Mouse (Mus musculus) heart, postnatal 4 days (tissue): ENCODE results near the gene Mlkl. TPM values are rescaled to one million over a fixed set of nuclear protein-coding genes. Genes with fewer than 3 reads are reported as not detected.
"Not testable (repeated sequence)": the region's sequence is repeated elsewhere in the genome, so short reads cannot be mapped to it uniquely, and the experiment has no call there.

Experiments
- DNase-seq: peaks from one replicate; pipeline ENCODE4 v3.0.0; 2021
- total RNA-seq, 2 experiments: library from RNA; stranded (reverse); gene quantifications; 2 replicates each; pipeline ENCODE4 v1.2.3; 2021

The Mlkl gene
- total RNA-seq, 2 experiments from 2014 or later, result 4.3 to 4.7 TPM

DNA sequence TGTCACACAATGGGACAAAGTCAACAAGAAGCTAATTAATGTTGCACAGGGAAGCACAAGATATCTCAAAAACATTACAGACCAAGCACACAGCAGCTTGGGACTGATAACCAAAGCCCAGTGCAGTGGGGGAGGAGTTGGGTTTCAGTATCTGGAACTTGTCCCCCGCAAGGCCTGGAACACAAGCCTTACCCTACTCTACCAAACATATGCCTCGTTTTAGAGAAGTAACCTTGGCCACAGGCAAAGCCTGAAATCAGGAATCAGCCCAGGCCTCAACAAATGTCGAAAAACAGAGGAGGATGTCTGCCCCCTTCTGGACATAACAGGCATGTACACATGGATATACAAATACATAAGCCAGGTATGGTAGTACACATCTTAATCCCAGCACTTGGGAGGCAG lies 25.2 kb downstream of the Mlkl start:
- no peak for DNase-seq

DNA sequence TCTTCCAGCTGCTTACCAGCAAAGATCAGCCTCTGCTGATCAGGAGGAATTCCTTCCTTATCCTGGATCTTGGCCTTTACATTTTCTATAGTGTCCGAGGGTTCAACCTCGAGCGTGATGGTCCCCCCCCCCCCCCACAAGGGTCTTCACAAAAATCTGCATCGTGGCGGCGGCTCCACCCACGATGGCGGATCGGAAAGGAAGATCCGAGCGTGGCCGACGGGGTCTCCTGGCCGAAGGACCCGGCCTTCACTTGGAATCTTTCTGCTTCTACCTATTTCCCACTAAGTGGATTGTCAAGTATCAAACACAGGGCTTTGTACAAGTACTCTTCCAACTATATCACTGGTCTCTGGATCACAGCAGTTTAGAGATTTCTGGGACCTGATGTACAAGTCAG lies 28.0 kb downstream of the Mlkl start:
- not testable (repeated sequence) for DNase-seq

DNA sequence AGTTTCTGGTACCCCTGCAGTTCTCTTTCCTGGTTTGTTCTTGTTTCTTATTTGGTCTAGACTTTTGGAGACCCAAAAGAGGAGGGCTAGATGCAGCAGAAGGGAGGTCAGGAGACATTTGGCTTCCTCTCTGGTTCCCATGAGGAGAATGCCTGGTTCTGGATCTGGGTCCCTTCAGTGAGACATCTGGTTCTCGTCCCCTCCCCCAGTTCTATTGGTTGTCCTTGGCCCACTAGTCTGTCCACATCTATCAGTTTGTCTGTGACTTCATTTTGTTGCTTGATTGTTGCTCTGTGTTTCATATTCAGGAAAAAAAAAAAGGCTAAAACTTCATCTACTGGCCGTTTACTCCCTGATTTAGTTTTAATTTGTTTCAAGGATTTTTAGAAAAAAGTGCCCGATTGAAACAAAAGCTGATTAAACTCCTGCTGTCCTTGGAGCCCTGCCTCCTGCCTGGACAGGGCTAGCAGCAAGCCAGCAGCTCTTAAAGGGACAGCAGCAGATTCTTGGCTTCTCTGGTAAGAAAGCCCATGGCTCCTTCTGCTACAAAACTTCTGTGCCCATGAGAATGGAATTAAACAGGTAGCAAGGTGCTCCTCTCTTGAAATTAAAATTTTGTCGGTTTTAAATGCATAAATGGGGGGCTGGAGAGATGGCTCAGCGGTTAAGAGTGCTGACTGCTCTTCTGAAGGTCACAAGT lies 32.8 kb downstream of the Mlkl start:
- peak; percentile 24 for DNase-seq

DNA sequence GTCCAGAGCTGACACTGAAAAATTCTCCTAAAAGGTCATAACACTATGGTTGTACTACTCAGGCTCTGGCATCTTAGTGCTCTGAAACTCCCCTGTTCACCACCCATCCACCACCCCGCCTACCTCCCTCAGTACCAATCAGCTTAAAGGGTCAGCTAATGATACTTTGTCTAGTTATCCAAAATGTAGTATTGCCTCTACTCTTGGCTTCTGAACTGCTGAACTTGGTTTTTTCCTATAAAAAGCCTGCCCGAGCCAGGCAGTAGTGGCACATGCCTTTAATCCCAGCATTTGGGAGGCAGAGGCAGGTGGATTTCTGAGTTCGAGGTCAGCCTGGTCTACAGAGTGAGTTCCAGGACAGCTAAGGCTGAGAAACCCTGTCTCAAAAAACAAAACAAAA lies 33.6 kb downstream of the Mlkl start:
- DNase-seq, result no peak

DNA sequence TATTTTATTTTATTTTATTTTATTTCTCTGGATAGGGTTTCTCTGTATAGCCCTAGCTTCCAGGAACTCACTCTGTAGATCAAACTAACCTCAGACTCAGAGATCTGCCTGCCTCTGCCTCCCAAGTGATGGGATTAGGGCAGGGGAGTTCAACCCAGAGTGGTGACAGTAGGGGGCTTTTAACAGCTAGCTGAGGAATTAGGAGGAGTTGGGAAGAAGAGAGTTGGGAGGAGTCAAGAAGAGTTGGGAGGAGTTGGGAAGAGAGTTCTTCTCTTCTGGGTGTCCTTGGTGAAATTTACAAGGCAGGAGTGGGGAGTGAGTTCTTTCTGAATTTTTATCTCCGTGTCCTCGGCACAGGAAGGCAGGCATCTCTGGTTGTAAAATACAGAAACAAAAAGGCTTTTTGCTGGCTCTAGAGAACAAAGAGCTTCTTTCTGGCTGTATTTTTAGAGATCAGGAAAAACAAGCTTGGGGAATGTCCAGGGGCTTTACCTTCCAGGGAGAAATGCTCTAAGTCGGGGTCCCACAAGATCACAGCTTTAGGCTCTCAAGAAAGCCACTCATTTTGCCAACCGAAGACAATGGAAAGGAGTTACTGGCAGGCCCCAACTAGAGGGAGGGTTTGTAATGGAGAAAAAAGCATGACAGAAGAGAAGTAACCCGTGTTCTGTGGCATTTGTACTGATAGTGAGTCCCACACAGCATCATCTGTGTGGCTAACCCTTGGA lies 34.7 kb downstream of the Mlkl start:
- not testable (repeated sequence) for DNase-seq

DNA sequence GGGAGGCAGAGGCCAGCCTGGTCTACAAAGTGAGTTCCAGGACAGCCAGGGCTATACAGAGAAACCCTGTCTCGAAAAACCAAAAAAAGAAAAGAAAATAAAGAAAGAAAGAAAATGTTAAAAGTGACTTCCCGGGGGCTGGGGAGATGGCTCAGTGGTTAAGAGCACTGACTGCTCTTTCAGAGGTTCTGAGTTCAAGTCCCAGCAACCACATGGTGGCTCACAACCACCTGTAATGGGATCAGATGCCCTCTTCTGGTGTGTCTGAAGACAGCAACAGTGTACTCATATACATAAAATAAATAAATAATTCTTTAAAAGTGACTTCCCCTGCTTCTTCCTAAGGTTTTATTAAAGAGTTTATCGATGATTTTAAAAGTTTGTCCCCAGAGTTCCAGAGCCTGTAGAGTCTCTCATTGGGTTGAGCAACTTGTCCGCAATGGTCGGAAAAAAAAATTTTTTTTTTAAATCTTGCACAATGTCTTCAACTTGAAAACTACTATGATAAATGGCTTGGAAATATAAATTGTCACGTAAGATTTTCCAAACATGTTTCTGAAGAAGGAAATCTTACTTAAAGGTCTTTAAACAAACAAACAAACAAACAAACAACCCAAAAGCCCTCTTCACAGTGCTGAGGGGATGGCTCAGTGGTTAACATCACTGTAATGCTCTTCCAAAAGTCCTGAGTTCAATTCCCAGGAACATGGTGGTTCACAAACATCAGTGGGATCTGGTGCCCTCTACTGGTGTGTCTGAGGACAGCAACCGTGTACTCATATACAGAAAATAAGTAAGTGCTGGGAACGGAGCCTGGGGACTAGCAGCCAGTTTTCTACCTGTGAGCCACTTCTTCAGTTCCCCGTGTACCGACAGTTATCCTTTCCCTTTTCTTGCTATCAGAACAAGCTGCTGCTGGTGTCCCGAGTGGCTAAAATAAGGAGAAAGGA lies 37.1 kb downstream of the Mlkl start:
- DNase-seq, result no peak

DNA sequence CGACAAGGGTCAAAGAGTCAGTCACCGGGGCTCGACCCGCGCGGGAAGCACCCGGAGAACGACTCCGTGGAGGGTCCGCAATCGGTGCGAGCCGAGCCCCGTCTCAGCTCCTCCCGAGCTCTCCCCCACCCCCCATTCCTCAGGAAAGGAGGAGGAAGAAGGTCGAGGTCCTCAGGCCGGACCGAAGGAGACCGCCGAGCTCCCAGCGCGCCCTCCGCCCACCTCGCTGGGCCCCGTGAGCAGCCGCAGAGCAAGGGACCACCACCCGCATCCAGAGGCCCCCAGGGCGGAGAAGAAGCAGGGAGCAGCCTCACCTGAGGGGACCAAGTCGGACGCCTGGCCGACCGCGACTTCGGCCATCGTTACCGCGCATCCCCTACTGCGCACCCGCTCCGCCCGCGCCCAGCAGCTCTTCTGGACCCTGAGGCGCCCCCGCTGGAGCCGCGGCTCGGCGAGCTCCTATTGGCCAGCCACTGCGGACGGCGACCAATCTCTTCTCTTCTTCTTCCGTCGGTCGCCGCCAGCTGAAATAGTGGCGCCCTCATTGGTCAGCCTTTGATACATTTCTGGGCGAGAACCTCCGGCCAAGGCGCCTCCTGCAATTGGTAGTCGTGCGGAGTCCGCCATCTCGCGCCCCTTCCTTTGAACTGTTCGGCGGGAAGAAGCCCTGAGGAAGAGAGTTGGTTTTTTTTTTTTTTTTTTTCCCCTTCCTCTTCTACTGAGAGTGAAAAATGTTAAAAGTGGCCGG lies 38.0 kb downstream of the Mlkl start, which contains the start of gene Rfwd3:
Gene Rfwd3, minus strand, starts transcription at position 402 of the 748 bp plus-strand sequence.
- DNase-seq, result peak; percentile 96

DNA sequence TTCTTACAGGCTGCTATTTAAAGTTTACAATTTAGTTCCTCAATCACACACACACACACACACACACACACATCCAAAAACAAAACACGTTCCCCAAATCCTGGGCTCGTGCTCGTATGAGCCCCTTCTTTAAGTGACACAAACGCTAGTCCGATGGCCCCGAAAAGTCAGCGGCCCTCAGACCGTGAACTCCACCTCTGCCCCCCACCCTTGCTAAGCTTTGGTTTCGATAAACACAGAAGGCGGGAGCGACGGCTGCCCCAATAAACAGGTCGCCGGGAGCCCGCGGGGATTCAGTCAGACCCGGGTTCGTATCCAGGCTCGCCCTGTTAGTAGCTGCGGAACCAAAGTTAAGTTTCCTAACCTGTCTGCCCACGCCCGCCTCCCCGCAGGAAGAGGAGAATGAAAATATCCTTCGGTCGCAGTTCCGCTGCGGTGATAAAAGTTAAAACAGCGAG lies 38.6 kb downstream of the Mlkl start:
- peak; percentile 65 for DNase-seq

DNA sequence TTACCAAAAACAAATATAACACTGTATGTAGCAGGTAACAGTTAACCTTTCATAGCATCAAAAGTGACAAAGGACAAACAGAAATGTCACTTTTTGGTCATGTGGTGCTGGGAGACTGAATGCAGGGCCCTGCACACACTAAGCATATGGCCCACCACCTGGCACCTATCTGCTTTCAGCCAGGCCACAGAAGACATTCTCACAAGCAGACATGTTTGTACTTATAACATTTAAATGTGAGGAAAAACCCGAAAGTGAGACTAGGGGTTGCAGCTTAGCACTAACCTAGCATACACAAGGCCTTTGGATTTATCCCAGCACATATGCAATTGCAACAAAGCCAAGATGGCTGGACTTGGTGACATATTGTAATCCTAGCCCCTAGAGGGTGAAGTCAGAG lies 40.0 kb downstream of the Mlkl start:
- no peak for DNase-seq

DNA sequence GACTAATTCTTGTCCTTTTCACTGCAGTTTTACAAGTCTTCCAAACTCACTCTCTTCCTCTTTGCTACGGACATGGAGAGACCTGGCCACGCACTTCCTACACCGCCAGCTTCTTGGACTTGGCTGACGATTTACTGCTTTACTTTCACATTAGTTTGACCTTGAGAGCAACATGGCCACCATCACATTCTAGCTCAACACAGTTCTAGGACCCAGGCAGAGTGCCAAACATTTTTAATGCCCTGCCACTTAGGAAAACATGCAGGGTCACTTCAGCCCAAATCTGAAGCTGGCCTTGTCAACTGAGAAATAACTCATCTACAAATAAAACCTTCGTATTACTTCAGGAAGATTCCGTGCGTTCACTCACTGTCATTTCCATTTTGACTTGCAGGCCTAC lies 46.2 kb downstream of the Mlkl start:
- DNase-seq, result peak; percentile 64

DNA sequence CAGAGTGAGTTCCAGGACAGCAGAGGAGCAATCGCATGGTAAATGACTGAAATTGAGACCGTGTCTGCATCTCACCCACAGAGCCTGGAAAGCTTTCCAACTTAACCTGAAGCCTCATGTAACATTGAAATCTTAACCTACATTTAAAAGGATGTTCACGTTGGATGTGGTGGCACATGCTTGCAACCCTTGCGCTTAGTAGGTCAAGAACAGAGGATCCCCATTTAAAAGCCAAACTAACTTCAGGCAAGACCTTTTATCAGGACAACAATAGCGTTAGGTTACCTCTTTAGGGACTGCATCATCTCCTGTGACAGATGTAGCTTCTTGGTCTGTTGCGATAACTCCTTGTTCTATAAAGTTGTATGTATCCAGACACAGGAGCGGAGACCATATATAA lies 47.4 kb downstream of the Mlkl start:
- DNase-seq, result no peak

DNA sequence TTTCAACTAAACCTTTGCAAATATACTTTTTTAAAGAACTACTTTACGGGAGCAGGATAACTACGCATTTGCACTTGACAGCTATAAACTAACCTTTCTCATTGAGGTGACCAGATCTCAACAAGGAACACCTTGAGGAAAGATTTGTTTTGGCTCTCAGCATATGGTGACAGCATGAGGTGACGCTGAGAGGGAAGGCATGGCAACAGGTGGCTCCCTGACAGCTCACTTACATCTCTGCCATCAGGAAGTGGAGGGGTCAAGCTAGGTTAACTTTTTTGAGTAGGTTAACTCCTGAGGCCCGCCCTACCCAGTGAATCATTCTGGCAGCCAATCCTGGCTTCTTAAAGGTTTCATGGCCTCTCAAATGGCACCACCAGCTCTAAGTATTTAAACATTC lies 52.4 kb downstream of the Mlkl start:
- no peak for DNase-seq

DNA sequence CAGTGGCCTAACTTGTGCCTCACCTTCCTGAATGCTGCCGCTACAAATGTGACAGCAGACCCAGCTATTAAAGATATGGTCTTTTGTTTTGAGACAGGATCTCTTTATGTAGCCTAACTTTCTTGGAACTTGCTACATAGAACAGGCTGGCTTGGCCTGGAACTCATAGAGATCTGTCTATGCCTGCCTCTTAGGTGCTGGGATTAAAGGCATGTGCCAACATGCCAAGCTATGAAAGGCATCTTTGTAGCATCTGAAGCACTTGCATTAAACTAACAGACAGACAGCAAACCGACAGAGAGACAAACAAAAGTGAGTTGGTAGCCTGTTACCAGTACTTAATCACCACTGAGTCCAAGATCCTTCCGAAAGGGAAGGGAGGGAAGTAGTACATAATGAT lies 55.9 kb downstream of the Mlkl start:
- DNase-seq, result no peak

DNA sequence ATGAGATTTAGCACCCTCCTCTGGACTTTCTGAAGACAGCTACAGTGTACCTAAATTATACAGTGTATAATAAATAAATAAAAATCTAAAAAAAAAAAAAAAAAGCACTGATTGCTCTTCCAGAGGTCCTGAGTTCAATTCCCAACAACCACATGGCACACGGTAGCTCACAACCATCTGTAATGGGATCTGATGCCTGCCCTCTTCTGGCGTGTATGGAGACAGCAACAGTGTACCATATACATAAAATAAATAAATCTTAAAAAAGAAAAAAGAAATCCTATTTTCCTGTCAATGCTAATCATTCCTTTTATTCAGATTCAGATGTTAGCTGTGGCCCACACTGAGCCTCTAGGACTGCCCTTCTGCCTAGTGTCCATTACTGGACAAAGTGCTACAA lies 69.7 kb downstream of the Mlkl start:
- DNase-seq, result no peak

DNA sequence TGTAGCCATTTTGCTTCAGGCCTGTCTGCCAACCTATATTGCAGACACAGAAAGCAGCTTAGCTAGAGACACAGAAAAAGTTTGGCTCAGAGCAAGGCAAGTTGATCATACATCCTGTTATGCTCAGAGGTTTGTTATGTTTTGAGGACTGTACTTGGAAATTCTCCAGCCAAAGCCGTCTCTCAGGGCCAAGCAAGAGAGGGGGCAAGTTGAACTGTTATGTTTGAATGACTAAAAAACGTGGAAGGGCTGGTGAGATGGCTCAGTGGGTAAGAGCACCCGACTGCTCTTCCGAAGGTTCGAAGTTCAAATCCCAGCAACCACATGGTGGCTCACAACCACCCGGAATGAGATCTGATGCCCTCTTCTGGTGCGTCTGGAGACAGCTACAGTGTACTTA lies 71.8 kb downstream of the Mlkl start:
- DNase-seq, result not testable (repeated sequence)

DNA sequence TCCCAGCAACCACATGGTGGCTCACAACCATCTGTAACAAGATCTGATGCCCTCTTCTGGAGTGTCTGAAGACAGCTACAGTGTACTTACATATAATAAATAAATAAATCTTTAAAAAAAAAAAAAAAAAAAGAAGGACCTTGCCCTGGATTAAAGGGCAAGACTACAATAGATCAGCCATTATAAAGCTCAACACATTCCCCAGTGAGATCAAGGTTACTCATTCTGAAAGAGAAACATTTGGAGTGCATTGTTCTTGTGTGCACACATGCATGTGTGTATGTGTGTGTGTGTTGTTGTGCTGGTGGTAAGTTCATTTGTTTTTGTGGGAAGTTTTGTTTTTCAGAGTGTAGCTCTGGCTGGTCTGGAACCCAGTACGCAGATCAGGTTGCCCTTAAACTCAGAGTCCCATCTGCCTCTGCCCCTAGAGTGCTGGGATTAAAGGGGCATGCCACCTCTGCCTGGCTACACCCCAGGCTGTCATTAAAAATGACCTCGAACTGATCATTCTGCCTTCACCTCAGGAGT lies 73.2 kb downstream of the Mlkl start:
- no peak for DNase-seq

DNA sequence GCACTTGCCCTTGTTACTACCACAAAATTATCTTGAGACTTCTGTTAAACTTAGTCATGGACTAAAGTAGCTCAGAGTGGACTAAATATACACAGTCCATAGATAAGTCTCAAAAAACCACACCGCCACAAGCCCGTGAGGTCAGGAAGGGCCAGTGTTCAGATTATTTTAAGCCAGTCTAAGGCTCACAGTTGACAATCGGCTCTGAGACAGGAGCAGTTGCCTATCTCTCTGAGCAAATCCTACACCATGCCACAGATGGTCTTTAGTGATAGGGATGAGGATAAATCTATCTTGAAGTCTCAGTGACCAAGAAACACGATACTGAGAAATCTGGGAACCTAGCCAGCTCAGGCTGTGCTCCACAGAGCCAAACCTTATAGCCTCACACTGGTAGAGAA lies 76.0 kb downstream of the Mlkl start:
- DNase-seq, result peak; percentile 37
